Mouse (Mus musculus) layer of hippocampus, adult 2 months (tissue): Measurements from ENCODE around the gene Tubb5. TPM values are rescaled to one million over a fixed set of nuclear protein-coding genes. Genes with fewer than 3 reads are reported as not detected.

Experiments
- DNase-seq, 2 experiments: peaks; one replicate each; pipeline ENCODE4 v3.0.0; 2022; ENCODE audit warnings: low spot score in 2 of 2
- H3K27ac ChIP-seq: fragments of 200-600 bp; 2 replicates; pipeline ENCODE4 v1.8.1; 2022
- H3K4me3 ChIP-seq: fragments of 200-600 bp; 2 replicates; pipeline ENCODE4 v1.8.1; 2022; ENCODE audit warnings: mild to moderate bottlenecking
- CTCF ChIP-seq: fragments of 200-600 bp; conservative IDR thresholded peaks from 2 replicates; pipeline ENCODE4 v1.8.1; 2022; ENCODE audit warnings: antibody characterized with exemption, mild to moderate bottlenecking, moderate library complexity
- total RNA-seq, 2 experiments: library from RNA; stranded (reverse); gene quantifications; 2 replicates each; pipeline ENCODE4 v1.2.3; 2021

Tubb5 gene
- total RNA-seq, 2 experiments from 2014 or later: 355 to 363 TPM

DNA sequence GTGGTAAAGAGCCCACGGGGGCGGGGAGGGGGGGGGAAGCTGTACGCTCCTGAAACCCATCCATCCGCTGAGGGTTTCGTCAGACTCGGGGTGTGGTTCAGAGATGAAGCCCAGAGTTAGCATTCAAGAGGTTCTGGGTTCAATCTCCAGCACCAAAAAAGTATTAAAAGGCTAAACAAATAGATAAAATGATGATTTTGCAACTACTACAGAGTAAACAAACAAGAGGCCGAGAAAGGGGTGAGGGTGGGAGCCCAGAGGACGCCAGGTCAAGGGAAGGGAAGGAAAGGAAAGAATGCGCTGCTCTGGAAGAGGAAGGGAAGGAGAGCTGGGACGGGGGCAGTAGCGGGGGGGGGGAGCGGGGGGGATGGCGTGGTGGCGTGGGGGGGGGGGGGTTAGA is 21.4 kb downstream of the Tubb5 start:
- H3K27ac ChIP-seq: no peak overlapping the region
- TF ChIP-seq CTCF: no peak
- no peak for DNase-seq
- H3K4me3 ChIP-seq: no peak overlapping the region

GRCm38 (mm10) chr17:35815836-35816235 is 22.3 kb downstream of the Tubb5 start:
- no peak for DNase-seq
- no peak for TF ChIP-seq CTCF
- H3K4me3 ChIP-seq: no peak overlapping the region
- H3K27ac ChIP-seq: no peak overlapping the region

DNA sequence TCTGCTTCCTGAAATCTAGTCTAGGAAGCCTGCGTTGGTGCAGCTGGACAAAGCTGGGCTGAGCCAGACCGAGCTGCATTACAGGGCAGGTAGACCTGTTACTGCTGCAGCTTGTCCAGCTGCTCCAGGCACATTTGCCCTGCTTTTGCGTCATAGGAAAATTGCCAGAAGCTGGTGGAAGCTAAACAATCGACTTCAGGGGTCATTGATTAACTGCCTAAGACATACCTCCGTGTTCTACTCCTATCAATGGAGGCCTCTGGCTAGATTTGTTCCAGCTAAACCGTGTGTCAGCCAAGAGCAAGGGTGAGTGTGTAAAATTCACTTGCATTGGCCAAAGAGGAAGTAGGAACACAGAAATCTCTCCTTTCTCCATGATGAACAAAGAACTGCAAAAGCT is 23.4 kb downstream of the Tubb5 start:
- DNase-seq: no peak
- no peak for TF ChIP-seq CTCF

GRCm38 (mm10) chr17:35813653-35814052 is 24.5 kb downstream of the Tubb5 start:
- TF ChIP-seq CTCF: no peak
- DNase-seq: no peak
- Histone ChIP-seq H3K27ac (peak overlapping the region; percentile 59), H3K4me3 (no peak overlapping the region)

More for the DNA sequence above, 23.4 kb downstream of the Tubb5 start:
- Histone ChIP-seq H3K27ac (no peak overlapping the region), H3K4me3 (no peak overlapping the region)

DNA sequence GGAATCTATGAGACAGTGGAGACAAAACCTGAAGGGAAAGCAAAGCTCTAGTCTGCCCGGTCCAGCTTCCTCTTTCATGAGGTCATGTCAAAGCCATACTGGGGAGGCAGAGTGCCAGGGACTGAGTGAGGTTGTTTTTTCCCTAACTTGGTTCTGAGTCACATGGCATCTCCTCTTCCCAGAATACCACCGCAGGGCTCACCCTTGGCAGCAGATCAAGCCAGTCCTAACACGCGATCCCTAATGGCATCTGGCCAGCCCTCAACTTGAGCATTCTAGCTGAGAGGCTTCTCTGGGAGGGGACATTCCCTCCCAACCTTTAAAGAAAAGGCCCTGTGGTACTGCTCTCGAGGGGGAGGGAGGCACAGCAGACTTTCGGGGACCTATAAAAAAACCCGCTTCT is 24.9 kb downstream of the Tubb5 start:
- DNase-seq: no peak
- TF ChIP-seq CTCF: no peak
- no peak overlapping the region for H3K4me3 ChIP-seq
- H3K27ac ChIP-seq: peak overlapping the region; percentile 59

- H3K27ac ChIP-seq: peak overlapping the region; percentile 59; the same call in 1 of the 2 replicates
- TF ChIP-seq CTCF: no peak
- DNase-seq: no peak
- H3K4me3 ChIP-seq: no peak overlapping the region
Observed at GRCm38 (mm10) chr17:35812736-35813135, 25.4 kb downstream of the Tubb5 start.

- H3K4me3 ChIP-seq: no peak overlapping the region
- H3K27ac ChIP-seq: peak overlapping the region; percentile 59; the same call in 1 of the 2 replicates
- DNase-seq: no peak
- TF ChIP-seq CTCF: no peak
Observed at GRCm38 (mm10) chr17:35812307-35812706, 25.8 kb downstream of the Tubb5 start.

DNA sequence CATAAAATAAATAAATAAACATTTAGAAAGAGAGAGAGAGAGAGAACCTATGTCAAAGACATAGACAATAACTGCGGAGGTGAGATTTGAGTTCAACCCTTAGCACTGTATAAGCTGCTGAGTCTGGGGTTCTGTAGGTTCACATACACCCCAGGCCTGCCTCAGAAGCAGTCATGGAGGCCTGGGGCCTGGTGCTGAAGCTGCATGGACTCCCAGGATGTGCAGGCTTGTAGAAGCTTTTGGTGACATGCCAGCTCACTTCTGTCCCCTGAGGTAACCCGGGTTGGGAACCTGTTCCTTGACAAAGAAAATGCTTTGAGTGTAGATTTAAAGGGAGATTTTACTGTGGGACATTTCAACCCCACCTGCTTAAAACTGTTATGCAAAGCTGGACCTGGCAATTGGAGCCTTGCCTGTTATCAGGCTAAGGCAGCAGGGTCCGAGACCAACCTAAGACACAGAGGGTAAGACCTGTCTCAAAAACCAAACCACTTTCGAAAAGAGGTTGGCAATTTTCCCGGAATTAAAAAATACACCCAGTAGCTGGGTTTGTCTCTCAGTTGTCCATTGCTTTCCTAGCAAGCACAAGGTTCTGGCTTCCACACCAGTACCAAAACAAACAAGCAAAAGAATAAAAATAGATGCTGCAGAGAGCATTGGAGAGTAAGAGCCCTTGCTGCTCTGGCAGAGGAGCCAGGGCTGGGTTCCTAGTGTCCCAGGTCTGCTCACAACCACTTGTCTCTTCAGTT is 27.0 kb downstream of the Tubb5 start:
- no peak for DNase-seq
- Histone ChIP-seq H3K4me3 (no peak overlapping the region), H3K27ac (no peak overlapping the region)
- TF ChIP-seq CTCF: no peak

DNA sequence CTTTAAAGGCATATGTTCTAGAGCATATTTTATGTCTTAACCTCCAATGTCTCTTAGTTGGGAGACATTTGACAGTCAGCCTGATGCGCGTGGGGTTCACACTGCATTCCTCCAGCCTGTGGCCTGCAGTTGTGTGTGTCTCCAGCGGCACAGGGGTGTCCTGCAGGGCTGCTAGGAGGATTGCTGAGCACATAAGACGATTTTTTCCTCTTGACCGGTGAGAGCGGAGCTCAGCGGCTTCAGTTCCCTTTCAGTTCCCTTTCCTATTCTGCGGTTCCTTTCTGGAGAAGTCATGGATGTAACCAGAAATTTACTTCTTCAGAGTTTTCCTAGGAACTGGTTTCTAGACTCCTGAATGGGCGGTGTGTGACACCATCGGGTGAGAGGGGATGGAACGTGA is 28.7 kb downstream of the Tubb5 start:
- Histone ChIP-seq H3K27ac (no peak overlapping the region), H3K4me3 (no peak overlapping the region)
- DNase-seq: no peak
- no peak for TF ChIP-seq CTCF

GRCm38 (mm10) chr17:35808073-35808472 is 30.0 kb downstream of the Tubb5 start:
- peak overlapping the region; percentile 49 for H3K27ac ChIP-seq
- H3K4me3 ChIP-seq: no peak overlapping the region
- no peak for DNase-seq
- no peak for TF ChIP-seq CTCF

DNA sequence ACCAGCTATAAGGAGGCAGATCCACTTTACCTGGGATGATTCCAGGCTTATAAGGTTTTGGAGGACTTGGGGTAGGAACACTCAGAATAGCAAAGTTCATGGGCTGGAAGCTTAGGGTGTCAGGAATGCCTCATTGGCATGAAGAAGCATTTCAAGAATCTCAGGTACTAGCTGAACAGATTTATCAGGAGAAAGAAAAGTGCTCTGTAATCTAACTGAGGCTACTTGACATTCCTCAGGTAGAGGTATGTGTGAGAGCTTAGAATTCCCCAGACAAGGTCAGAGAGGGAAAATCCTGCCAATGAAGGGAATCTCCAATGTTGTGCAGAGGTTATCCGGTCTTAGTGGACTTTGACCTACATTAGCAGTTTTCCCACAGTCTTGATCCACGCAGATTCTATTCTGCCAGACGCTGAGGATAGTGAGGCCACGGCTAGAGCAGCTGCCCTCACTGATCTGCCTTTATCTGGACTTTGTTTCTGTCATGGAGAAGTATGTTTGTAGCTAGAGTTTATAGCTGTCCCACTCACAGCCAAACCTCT is 34.2 kb downstream of the Tubb5 start:
- TF ChIP-seq CTCF: no peak
- no peak overlapping the region for H3K4me3 ChIP-seq
- H3K27ac ChIP-seq: no peak overlapping the region
- DNase-seq: no peak

GRCm38 (mm10) chr17:35803020-35803419 is 35.1 kb downstream of the Tubb5 start:
- H3K27ac ChIP-seq: no peak overlapping the region
- TF ChIP-seq CTCF: no peak
- DNase-seq: no peak
- H3K4me3 ChIP-seq: no peak overlapping the region

- TF ChIP-seq CTCF: no peak
- no peak overlapping the region for H3K27ac ChIP-seq
- DNase-seq: no peak
Observed at GRCm38 (mm10) chr17:35800905-35801304, 37.2 kb downstream of the Tubb5 start.

GRCm38 (mm10) chr17:35796835-35797234 is 41.3 kb downstream of the Tubb5 start:
- DNase-seq: no peak
- Histone ChIP-seq H3K4me3 (no peak overlapping the region), H3K27ac (no peak overlapping the region)
- TF ChIP-seq CTCF: no peak

More at GRCm38 (mm10) chr17:35800905-35801304, 37.2 kb downstream of the Tubb5 start:
- no peak overlapping the region for H3K4me3 ChIP-seq
